Mouse (Mus musculus): Measurements from ENCODE around the gene Marc2. TPM values are rescaled to one million over a fixed set of nuclear protein-coding genes. Genes with fewer than 3 reads are reported as not detected.

Gene Marc2
- total RNA-seq, 4 experiments from 2014 or later, result 113 to 146 (median 132) TPM

DNA sequence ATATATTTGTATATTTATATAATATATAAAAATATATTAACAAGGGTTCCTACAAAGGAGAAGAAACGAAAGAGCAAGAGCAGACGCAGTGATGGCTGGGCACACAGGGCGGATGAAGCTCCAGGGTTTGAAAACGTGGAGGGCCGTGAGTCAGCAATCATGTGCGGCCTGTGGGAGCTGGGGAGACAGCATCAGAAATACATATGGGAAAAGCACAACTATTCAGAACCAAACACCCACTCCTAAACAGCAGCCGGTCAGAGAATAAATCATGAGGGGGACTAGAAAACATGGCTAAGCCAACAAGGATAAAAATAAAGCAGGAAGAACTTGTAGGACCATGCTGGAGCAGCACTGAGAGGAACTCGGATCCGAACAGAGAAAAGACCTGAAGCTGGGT, 11.0 kb upstream of the Marc2 start:
- DNase-seq (ENCODE audit: low spot score), result no peak

DNA sequence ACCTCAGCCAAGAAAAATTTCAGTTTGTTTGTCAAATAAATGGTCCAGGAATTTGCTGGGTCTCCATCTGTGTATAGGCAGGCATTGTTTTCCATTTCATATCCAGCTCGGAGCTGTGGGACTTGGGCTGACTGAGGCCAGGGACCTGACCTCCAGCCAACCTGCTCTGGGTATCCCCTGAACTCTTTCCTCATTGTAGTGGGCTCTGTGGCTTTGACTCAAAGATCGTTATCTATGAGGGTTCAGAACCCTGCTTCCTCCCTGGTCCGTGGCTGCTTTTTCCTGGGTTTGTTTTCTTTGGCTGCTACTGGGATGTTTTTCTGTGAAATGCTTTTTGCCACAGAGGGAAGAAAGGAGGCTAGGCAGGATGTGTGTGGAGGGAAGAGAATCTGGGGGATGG, 7.7 kb upstream of the Marc2 start:
- peak; percentile 40 for DNase-seq (ENCODE audit: low spot score)

DNA sequence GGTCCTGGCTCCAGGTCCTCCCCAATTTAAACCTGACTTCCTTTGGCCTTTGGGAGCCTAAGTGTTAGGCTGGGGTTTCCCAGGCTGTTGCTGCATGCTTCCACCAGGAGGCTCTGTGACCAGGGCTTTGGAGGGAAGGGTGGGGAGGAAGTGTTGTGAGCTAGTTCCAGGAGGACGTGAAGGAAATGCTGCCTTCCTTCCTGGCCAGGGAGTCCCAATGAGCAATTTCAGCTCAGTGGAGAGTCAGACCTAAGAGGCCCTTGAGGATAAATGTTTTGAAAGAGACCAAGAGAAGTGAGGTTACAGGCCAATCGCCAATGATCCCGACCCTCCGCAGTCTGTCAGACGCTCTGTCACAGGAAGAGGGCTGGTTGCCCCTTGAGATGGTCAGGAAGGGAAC, 7.1 kb upstream of the Marc2 start:
- DNase-seq (ENCODE audit: low spot score), result peak; percentile 92

DNA sequence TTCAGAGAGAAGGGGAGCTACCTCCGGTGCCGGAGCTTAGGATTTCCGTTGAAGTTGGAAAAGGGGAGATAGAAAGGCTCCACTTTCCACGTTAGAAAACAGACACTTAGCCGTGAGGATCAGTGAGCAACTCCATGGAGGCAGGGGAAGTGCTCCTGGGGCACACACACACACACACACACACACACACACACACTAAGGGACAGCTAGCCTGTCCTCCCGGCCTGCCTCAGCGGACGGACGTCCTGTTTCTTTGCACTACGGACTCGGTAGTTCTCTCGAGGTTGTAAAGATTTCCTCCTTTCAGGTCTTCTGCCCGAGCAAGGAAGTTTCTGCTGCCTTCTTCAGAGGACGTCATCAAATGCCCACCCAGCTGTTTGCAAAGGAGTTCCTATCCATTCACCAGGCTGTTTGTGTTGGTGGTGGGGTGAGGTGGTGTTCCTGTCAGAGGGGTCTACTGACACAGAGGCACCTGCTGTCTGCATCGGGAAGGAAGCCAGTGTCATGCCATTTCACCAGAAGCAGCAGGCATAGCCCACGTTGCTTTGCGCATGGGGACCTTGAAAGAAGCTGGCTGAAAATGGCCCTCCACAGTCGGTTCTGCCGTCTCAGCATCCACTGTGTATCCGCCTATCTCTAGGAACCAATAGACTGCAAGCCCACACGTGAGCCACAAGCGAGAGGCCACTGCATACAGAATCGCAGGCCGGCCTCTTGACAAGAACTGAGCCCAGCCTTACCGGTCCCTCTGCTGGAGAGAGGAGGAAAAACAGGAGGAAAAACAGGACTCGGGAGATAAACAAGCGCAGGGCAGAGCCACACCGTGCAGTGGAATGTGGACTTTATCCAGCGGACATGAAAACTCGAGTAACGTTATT, 5.7 kb upstream of the Marc2 start:
- peak; percentile 90 for DNase-seq (ENCODE audit: low spot score)

DNA sequence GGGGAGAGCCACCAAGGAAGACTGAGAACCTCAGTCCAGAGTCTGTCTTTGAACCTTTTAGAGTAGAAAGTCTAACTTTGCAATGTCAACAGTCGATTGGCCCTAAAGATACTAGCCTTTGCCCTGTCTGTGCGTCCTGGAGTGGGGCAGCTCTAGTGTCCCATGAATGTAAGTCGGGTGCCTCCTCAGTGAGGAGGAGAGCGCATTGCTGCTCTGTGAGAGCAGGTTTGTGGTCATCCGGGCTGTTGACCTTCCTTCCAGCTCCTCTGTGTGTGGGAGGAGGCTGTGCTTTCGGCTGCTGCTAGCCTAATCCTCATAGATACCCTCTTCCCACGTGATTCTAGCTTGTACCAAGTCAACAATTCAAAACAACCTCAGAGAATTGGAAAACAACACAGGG, 4.9 kb upstream of the Marc2 start:
- DNase-seq (ENCODE audit: low spot score), result no peak

DNA sequence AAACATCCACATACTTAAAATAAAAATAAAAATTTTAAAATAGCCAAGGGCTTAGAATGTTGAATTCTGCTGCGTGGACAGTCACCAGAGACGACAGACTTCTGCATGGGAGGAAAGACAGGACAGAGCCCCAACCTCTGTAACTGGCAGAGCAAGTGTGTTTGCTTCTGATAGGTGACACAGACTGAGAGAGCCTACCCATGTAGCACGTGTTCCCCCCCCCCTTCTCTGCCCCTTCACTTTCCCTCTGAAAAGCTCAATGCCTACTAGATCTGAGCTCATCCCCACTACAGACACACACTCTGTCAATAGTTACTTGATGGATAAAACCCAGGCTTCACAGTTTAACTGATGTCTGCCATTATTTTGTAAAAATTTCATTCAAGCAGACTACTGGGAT, 722 bp upstream of the Marc2 start:
- no peak for DNase-seq (ENCODE audit: low spot score)

DNA sequence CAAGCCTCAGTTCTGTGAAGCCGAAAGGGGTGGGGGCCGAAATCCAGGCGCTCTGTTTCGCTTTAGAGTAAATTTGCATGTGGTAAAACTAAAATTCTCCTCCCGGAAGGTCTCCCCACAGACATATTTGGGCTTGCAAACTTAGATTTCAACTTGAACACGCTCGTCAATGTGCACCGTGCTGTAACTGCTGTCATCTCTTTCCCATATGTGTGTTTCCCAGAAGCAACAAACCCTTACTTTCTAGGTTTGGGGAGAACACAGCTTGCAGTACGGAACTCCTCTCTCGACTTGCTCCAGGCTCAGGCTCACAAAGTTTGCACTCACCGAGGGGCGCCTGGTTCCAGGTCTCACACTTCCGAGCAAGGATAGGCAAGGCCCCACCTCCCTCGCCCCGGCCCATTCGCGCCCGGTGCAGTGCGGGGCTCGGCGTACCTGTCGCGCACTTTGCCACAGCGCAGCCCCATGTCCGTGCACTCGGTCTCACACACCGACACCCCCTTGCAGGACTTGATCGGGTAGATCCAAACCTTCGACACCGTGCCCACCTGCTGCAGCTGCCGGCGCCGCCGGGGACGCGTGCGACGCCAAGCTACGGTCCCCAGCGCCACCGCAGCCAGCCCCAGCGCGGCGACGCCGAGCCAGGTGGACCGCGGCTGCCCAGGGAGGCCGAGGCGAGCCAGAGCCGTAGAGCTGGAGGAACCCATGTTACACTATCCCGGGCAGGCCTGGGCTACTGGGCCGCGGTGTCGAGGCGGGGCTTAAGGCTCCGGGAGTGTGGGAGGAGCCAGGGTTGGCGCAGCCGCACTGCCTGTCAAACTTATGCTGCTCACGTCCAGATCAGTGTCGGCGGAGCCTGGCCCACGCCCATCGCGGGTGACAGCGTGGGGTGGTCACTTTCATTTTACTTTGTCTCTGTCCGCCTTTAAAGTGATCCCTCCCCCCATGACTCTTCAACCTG, 860 bp downstream of the Marc2 start:
- peak; percentile 93 for DNase-seq (ENCODE audit: low spot score)

DNA sequence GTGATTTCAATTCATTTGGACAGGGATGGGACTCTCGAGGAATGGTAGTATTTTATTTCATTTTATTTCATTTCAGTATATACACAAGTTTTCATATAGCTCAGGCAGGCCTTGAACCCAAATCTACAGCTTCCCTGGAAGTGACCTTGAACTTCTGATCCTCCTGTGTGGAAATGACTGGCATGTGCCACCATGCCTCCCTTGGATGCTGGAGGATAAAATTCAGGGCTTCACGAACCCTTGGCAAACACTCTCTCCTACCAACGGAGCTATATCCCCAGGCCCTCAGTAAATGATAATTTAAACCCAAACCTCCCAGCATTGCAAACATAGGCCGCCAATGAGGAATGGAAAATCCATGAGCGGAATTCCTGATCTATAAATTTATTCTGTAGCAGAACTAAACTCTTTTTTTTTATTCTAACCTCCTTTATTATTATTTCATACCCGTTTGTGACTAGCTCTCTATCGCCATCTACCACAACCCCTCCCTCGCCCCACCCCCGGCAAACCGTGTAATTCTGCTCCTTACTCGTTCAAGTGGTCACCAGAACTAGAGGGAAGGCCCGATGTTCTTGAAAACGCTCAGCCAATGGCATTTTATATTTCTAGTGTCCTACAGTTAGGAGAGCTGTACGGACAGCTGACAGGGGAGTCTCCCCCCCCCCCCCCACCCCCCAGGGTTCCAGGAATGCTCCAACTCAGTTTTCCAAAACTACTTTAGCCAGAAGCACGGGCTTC, 1.8 kb downstream of the Marc2 start:
- peak; percentile 38 for DNase-seq (ENCODE audit: low spot score)

DNA sequence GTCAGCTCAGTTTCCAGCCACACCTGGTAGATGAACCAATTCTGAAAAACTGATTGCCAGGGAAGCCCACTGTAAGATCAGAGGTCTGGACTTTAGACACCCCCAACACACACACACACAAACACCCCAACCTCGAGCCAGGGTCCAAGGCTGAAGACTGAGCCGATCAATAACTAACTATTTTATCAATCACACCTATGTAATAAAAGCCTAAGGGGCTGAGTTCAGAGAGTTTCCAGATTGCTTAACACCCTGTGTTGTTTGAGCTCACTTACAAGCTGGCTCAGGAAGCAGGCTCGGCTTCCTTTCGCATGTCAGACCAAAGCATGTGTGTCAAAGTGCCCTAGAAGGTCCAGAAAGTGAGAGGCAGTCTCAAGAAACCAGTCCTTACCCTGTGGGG, 8.6 kb downstream of the Marc2 start:
- no peak for DNase-seq (ENCODE audit: low spot score)

DNA sequence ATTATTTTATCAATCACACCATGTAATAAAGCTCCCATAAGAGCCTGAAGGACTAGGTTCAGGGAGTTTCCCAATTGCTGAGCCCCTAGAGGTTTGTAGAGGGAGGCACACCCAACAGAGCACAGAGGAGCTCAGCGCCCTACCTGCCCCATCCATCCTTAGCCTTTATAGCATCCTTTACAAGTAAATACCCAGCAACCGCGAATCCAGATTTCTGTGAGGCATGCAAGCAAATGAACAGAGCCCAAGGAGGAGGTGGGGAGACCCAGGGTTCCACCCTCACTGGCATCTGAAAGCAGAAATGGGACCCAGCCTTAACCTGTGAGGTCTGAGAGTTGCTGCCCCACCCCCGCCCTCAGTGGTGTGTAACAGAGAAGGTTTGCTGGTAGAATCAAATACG, 9.9 kb downstream of the Marc2 start:
- no peak for DNase-seq (ENCODE audit: low spot score)

DNA sequence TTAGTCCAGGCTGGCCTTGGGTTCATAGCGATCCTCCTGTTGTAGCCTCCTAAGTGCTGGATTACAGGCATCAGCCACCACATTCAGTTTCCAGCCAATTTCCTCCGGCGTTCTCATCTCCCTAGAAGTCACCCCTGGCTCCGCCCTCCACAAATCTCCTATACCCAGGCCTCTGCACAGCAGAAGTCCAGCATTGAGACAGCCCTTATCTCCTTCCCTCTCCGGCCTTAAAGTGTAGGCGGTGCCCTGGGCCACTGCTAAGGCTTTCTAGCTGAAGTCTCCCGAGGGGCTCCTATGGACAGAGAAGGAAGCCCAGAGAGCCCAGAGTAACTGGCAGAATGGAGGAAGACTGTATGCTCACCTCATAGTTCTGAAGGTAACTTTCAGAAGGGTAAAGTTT, 12.8 kb downstream of the Marc2 start:
- no peak for DNase-seq (ENCODE audit: low spot score)

DNA sequence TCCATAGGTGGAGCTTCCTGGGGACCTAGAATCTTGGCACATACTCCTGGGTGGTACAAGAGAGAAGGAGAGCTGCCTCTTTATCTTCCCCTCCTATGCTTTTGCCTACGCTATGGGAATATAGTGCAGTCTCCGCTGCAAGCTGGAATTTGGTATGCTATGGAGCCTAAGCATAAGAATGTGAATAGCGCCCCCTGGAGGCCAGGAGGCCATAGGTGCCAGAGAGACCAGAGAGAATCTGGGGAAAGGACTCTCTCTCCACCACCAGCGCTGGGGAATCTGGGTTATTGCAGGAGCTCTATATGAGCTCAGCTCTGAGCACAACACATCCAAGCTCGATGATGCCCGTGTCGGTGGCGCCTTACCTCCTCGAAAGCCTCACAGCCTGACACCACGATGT, 14.0 kb downstream of the Marc2 start:
- no peak for DNase-seq (ENCODE audit: low spot score)

DNA sequence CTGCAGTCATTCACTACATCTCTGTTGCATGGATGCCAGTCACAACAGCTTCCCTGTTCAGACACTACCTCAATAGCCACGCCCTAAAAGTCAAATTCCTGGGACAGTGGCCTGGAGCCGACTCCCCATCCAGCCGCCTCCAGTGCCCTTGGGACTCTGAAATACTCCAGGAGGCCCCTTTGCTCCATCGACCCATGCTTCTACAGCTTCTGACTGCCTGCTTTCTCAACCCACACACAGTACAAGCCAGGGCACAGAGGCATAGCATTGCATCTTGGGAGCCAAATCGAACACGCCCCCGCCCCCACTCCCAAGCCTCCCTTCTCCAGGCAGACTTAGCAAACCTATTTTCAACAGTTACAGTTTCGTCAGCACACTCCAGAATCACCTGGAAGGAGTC, 16.4 kb downstream of the Marc2 start:
- no peak for DNase-seq (ENCODE audit: low spot score)

DNA sequence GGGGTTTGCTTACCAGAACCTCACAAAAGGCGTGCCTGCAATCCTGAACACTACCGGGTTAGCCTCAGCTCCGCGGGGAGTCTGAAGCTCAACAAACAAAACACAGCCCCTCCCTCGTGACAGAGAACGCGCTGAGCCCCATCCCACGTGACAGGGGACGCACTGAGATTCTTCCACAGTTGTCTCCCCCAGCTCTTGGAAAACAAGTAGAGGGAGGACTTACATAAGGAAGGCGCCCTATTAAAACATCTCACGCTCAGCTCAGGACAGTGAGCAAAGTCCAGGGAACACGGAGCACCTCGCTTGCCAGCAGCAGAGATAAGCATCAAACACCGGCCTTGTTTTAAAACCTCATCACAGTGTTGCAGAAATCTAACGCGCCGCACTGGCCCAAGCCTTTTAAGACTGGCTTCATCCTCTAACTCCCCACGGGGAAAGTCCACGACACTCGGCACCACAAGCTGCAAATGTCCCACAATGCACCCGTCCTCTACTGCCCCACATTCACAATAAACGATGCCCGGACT, 19.0 kb downstream of the Marc2 start:
- DNase-seq (ENCODE audit: low spot score), result no peak

DNA sequence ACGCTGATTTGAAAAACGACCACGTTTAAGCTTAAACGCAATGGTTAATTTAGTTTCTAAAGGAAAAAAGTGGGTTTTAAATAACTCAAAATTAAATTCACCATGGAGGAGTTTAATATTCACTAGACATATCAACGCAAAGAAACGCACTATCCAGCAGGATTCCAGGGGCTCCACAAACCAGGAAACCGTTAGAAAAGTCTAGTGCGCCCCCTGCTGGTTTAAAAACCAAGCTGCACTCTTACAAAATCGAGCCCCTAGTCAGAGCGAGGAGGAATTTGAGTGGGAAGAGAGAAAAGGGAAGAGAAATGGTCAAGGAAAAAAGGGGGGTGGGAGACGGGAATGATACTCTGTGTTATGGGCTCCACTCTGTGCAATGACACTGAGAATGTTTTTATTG, 21.2 kb downstream of the Marc2 start:
- peak; percentile 39 for DNase-seq (ENCODE audit: low spot score)

DNA sequence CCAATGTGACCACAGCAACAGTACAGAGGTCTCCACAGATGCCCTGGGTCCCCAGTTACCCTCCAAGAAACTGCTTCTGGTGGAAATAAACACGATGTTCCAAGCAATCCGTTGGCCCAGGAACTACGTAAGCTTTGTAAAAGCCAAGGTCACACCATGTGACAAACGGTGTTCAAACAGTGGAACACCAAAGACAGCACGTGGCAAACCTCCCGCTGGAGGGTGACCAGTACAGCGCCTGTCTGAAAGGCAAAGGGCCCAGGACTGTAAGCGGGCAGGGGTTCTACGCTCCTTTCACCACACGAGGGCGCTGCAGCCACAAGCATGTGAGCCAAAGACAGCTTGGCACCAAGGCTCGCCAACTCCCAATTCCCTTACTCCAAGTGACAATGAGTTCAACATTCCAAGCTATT, 21.8 kb downstream of the Marc2 start:
- DNase-seq (ENCODE audit: low spot score), result peak; percentile 90

DNA sequence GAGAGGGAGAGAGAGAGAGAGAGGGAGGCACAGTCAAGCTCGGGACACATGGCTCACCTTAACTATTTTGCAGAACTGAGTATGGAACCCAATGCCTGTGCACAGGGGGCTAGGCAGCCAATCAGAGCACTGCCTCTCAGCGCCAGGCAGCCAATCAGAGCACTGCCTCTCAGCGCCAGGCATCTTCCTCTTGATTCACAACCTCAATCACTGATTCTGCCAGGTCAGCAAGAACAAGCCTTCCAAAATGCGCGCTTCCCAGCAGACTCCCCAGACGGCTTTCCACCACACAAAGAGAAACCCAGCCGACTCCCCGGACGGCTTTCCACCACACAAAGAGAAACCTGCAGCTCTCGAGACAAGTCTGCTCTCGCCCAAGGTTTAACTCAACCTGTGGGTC, 23.6 kb downstream of the Marc2 start:
- DNase-seq (ENCODE audit: low spot score), result no peak

DNA sequence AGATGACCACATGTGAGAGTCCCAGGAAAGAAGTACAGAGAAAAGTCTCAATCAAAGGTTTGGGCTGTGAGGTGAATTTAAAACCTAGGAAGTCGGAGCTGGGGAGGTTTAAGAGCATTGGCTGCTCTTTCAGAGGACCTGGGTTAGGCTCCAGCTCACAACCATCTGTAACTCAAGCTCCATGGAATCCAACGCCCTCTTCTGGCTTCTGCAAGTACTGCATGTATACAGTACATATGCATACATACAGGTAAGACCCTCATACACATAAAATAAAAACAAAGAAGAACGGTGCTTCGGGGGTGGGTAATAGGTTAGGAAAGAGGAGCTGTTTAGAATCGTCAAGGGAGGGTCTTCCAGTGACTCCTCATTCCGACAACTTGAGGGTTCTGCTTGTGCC, 28.5 kb downstream of the Marc2 start:
- no peak for DNase-seq (ENCODE audit: low spot score)

DNA sequence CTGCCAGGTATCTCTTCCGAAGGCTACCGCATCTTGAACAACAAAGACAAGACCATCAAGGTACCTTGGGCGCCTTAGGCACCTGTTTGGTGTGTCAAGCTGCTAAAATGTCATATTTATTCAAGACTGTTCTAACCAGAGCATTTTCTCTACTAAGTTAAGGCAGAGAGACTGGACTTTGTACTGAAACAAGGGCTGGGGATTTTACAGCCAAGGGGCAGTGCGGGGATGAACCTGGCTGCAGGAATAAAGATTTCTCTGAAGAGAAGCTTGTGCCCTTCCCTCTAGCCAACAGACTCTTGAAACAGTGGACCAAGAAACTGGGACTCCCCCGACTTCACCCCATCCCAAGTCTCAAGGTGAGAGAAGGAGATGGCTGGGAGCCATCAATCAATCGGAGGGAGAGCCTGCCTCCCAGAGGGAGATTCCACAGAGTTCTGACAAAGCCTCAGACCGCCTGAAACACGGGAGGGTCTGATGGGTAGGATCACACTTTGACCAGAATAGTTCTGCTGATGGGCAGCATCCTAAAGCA, 34.5 kb downstream of the Marc2 start:
- DNase-seq (ENCODE audit: low spot score), result no peak

DNA sequence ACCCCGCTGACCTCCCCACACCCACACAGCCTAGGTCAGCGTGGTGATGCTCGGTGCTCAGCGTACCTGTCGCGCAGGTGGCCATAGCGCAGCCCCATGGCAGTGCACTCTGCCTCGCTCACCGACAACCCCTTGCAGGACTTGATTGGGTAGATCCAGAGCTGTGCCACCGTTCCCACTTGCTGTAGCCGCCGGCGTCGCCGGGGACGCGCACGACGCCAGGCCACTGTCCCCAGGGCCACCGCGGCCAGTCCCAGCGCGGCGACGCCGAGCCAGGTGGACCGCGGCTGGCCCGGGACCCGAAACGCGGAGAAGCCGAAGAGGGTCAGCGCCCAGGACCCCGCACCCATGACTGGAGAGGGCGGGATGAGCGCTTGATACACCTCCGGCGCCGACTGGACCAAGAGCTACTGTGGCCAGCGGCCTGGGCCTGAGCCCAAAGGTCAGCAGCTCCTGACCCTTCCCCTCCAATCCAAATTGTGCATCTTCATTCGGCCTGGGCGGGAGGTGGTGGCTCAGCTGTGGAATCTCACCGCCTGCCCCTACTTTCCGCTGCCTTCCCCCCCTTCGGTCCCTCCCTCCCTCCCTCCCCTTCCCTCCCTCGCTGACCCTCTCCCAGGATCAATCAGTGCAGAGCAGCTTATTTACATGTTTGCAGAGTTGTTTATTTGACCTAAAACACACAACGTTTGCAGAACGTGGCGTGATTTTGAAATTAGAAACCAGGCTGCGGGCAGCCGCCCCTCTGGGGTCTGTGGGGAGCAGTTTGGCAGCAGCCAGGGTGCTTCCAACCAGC, 35.3 kb downstream of the Marc2 start, which contains the start of gene Marc1:
Marc1 (minus strand) TSS at position 534 of the 796 bp plus-strand sequence.
- no peak for DNase-seq (ENCODE audit: low spot score)
